Mouse (Mus musculus) neutrophil, adult 5-6 weeks (primary cell): Measurements from ENCODE around the gene Hsd17b13. TPM values are rescaled to one million over a fixed set of nuclear protein-coding genes. Genes with fewer than 3 reads are reported as not detected.

ENCODE experiments used
- ATAC-seq: fragments of 151-379, 151-347 bp; 2 replicates; pipeline ENCODE4 v1.8.0; 2017; ENCODE audit warnings: mild to moderate bottlenecking, moderate TSS enrichment; ENCODE audit not compliant: insufficient number of reproducible peaks, poor library complexity, low FRiP score, severe bottlenecking; ENCODE audit errors: extremely low read depth
- total RNA-seq: library from RNA; stranded (forward); fragments of 200-1000 nt; gene quantifications from 2 replicates; pipeline ENCODE4 v1.2.3, GENCODE M21; 2017

Gene Hsd17b13
- total RNA-seq, 1 experiment from 2014 or later = 0.35 TPM

DNA sequence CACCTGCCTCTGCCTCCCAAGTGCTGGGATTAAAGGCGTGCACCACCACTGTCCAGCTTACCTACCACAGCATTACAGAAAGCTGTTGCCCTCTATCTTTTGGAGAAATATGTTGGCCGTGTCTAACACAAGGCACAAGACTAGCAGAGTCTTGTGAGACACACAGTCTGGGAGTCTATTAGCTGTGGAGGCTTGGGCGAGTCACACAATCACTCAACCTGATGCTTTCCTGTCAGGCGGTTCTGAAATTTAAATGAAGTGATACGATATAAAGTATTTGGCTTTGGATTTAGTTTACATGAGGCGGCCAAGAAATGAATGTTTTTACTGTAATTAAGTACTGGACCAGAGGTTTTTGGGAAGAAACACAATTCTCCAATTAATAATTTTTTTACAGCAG, 71.0 kb downstream of the Hsd17b13 start:
- no peak for ATAC-seq

Other genes starting within 250 kb of the Hsd17b13 start
- 2.1 and 4.2 TPM in 2 replicates for gene Klhl8, start 66.2 kb downstream of the Hsd17b13 start, total RNA-seq
- 90.4 and 105 TPM in 2 replicates for gene Hsd17b11, start 44.5 kb upstream of the Hsd17b13 start, total RNA-seq
- 29.7 and 32.3 TPM in 2 replicates for gene Nudt9, start 68.9 kb upstream of the Hsd17b13 start, total RNA-seq
- not detected in 2 replicates for gene Gm17660, start 100.2 kb upstream of the Hsd17b13 start, total RNA-seq
- 0.61 TPM in 1 of 2 replicates, not detected in the other for gene Sparcl1, start 136.3 kb upstream of the Hsd17b13 start, total RNA-seq
- not detected in 2 replicates for gene Dspp, start 193.3 kb upstream of the Hsd17b13 start, total RNA-seq
- not detected in 2 replicates for gene Dmp1, start 225.2 kb upstream of the Hsd17b13 start, total RNA-seq